Mouse (Mus musculus): ENCODE data around the gene Pitpnm2. TPM values are rescaled to one million over a fixed set of nuclear protein-coding genes. Genes with fewer than 3 reads are reported as not detected.

Pitpnm2 gene
- polyA plus RNA-seq, 1 experiment from 2014 or later = 8.9 TPM

DNA sequence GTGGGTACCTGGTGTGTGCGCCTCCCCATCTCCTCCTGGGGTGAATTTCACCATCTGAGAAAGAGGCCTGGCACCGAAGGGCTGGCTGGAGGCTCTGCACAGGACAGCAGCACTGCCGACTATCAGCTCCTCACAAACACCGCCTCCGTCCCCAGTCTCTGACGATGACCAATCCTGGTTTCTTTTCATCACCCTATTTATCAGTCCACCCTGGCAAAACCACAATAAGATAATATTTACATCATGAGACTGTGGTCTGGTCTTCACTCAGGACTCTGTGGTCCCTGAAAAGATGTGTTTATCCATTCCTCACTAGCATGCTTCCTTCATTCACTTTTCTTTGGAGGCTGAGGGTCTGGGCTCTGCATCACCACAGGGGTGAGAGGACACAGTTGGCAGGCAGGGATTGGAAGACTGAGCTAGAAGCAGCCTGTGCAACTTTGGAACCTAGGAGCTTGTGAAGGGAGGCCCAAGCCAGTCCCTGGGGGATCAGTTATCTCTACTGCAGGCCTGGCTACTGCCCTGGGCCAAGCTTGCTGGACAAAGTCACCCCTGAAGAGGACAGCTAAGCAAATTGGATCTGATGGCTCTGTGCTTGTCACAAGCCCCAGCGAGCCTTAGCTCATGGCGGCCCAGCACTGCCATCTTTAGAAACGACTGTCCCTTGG, 45.3 kb downstream of the Pitpnm2 start:
- Histone ChIP-seq H3K27me3 (no peaks in the 10 kb centered on the region), H3K4me2 (no peak overlapping the region), H3K4me1 (peaks cover 33% of the 10 kb centered on the region), H3K9ac (no peak overlapping the region; the same call in 1 of the 2 replicates), H3K9me3 (no peaks in the 10 kb centered on the region), H3K36me3 (replicated peaks) (no peaks in the 10 kb centered on the region), H3K27ac (no peak overlapping the region), H3K4me3 (replicated peaks) (no peak overlapping the region)
- WGBS = 94% methylated on average over 9 of the region's 9 CpGs
- ATAC-seq (ENCODE audit: low FRiP score) = no peak

DNA sequence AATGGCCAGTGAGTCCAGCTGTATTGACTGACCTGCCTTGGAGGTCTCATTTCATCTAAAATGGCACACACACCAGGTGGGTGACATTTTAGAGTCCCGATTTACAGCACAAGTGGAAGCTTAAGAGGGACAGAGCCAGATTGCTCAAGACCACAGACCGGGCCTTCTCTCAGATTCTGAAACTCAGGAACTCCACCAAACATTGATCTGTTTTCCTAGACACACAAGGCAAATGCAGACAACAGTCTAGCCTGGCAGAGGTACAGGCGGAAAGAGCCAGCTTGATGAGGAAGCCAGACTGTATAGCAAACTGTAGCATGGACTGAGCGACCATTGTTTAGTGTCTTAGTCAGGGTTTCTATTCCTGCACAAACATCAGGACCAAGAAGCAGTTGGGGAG, 46.3 kb downstream of the Pitpnm2 start:
- Histone ChIP-seq H3K36me3 (replicated peaks) (no peaks in the 10 kb centered on the region), H3K9ac (no peak overlapping the region), H3K9me3 (no peaks in the 10 kb centered on the region), H3K4me2 (no peak overlapping the region), H3K27ac (no peak overlapping the region), H3K27me3 (no peaks in the 10 kb centered on the region), H3K4me3 (replicated peaks) (no peak overlapping the region), H3K4me1 (peaks cover 33% of the 10 kb centered on the region)
- ATAC-seq (ENCODE audit: low FRiP score) = no peak
- WGBS = 94% methylated on average over 4 of the region's 4 CpGs

DNA sequence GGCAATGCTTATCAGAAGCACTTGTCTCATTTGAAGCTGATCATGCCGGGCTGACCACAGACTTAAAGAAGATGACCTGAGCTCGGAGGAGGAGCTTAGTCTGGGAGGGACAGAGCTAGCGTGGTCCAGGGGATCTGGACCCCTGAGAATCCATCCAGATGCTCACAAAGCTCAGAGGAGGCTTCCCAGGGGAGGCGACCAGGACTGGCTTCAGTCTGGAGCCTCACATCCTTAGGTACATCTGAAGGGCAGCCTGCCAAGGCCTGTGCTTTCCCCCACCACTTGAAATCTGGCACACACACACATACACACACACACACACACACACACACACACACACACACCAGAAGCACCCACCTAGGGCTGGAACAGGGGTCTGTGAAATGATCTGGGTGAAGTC, 47.5 kb downstream of the Pitpnm2 start:
- Histone ChIP-seq H3K27ac (no peak overlapping the region), H3K4me1 (peaks cover 29% of the 10 kb centered on the region), H3K4me2 (no peak overlapping the region), H3K9ac (no peak overlapping the region), H3K27me3 (no peaks in the 10 kb centered on the region), H3K36me3 (replicated peaks) (no peaks in the 10 kb centered on the region), H3K4me3 (replicated peaks) (no peak overlapping the region), H3K9me3 (no peaks in the 10 kb centered on the region)
- ATAC-seq (ENCODE audit: low FRiP score) = no peak
- 76% methylated on average over 4 of the region's 4 CpGs for WGBS

DNA sequence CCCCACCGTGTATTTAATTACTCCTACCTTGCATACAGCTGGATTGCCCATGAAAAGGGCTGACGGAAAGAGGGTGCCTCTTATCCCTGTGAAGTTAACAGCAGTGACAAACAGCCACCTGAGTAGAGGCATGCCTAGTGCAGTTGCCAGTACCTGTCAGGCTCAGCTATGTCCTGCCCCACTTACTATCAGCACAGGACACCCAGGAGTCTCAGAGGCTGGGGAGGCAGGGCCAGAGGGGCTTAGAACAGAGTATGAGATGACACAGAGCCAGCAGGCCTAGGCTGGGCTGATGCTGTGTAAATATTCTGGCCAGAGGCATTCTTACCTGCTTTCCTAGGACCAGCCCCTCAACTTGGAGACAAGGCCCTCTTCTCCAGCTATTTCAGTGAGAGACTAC, 48.0 kb downstream of the Pitpnm2 start:
- WGBS = 72% methylated on average over 2 of the region's 2 CpGs
- ATAC-seq (ENCODE audit: low FRiP score) = no peak

DNA sequence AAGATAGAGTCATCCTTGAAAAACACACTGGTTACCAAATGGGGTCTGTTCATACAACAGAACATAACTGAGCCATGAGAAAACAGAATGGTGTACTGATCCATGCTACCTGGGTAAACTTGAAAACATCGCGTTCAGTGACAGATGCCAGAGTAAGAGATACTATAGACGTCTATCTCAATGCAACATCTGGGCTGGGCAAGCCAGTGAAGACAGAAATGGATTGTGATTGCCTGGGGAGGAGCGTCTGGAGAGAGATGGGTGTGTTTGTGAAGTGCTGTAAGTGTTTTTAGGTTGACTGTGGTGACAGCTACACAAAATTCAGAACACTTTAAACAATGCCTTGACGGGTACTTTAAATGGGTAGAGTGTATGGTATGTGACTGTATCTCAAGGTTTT, 48.7 kb downstream of the Pitpnm2 start:
- 78% methylated on average over 5 of the region's 5 CpGs for WGBS
- H3K9me3 ChIP-seq = no peaks in the 10 kb centered on the region
- no peaks in the 10 kb centered on the region for H3K36me3 ChIP-seq (replicated peaks)
- no peak overlapping the region for H3K4me3 ChIP-seq (replicated peaks)
- no peaks in the 10 kb centered on the region for H3K27me3 ChIP-seq
- H3K4me1 ChIP-seq = peaks cover 20% of the 10 kb centered on the region
- H3K4me2 ChIP-seq = no peak overlapping the region
- H3K27ac ChIP-seq = no peak overlapping the region
- H3K9ac ChIP-seq = no peak overlapping the region
- no peak for ATAC-seq (ENCODE audit: low FRiP score)

More for the DNA sequence above, 48.0 kb downstream of the Pitpnm2 start:
- Histone ChIP-seq H3K4me1 (peaks cover 26% of the 10 kb centered on the region), H3K36me3 (replicated peaks) (no peaks in the 10 kb centered on the region), H3K27me3 (no peaks in the 10 kb centered on the region), H3K9ac (no peak overlapping the region), H3K27ac (no peak overlapping the region), H3K4me2 (no peak overlapping the region), H3K4me3 (replicated peaks) (no peak overlapping the region), H3K9me3 (no peaks in the 10 kb centered on the region)

DNA sequence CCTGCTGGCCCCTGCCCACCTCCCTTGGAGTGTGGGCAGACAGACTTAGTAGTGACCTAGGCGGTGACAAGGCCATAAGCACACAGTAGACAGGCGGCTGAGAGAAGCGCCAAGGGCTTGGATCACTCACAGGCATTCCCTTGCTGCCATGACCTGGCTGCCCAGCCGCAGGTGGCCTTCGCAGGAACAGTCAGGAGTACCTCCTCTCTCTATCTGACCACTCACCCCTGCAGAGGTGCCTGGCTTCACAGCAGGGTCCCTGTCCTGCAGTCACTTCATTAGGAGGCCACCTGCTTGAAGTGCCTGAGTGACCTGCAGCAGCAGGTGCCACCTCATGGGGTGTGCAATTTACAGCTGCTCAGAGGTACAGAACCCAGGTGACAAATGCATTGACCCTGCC, 50.4 kb downstream of the Pitpnm2 start:
- no peak for ATAC-seq (ENCODE audit: low FRiP score)
- H3K27ac ChIP-seq = no peak overlapping the region
- H3K4me3 ChIP-seq (replicated peaks) = no peak overlapping the region
- WGBS = 84% methylated on average over 5 of the region's 5 CpGs
- H3K4me1 ChIP-seq = peaks cover 18% of the 10 kb centered on the region
- H3K9me3 ChIP-seq = no peaks in the 10 kb centered on the region
- no peak overlapping the region for H3K9ac ChIP-seq
- H3K36me3 ChIP-seq (replicated peaks) = no peaks in the 10 kb centered on the region
- H3K27me3 ChIP-seq = no peaks in the 10 kb centered on the region
- H3K4me2 ChIP-seq = no peak overlapping the region

DNA sequence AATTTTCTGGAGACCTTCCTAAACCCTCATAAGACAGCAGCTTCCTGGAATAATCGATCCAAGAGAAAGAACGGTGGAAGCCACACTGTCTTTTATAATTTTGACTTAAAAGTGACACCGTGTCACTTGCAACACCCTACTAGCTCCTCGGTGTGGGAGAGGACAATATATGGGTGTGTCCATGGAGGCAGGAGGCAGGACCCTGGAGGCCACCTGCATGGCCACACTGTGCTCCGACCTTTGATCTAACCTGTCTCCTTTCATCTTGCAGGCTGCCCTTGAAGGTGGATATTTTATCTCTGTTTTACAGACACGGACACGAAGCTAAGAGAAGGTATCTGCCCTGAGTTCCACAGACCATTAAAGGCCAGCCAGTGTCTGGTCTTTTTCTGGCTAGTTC, 51.1 kb downstream of the Pitpnm2 start:
- WGBS = 90% methylated on average over 7 of the region's 7 CpGs
- Histone ChIP-seq H3K4me1 (peaks cover 21% of the 10 kb centered on the region), H3K27me3 (no peaks in the 10 kb centered on the region)

DNA sequence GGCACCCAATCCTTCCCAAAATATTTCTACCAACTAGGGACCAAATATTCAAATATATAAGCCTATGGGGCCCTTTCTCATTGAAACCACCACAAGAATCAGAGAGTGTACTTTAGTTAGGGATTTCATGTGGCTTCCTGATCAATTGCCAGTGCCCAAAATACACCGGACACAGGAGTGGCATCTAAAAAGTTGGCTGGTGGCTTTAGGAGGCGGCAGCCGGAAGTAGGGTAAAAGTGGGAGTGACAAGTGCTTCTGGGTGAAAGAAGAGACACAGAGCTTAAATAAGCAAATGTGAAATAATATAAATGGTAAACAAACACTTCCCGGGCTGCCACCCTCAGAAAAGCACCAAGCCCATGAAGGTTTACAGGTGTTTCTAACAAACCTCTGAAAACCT, 53.5 kb downstream of the Pitpnm2 start:
- no peak overlapping the region for H3K27ac ChIP-seq
- H3K4me3 ChIP-seq (replicated peaks) = no peak overlapping the region
- no peak for ATAC-seq (ENCODE audit: low FRiP score)
- peaks cover 37% of the 10 kb centered on the region for H3K4me1 ChIP-seq
- no peaks in the 10 kb centered on the region for H3K36me3 ChIP-seq (replicated peaks)
- H3K27me3 ChIP-seq = no peaks in the 10 kb centered on the region
- H3K4me2 ChIP-seq = no peak overlapping the region
- no peak overlapping the region for H3K9ac ChIP-seq
- 93% methylated on average over 4 of the region's 4 CpGs for WGBS
- no peaks in the 10 kb centered on the region for H3K9me3 ChIP-seq

More for the DNA sequence above, 51.1 kb downstream of the Pitpnm2 start:
- H3K9ac ChIP-seq = no peak overlapping the region
- no peaks in the 10 kb centered on the region for H3K36me3 ChIP-seq (replicated peaks)
- no peak for ATAC-seq (ENCODE audit: low FRiP score)
- no peak overlapping the region for H3K4me3 ChIP-seq (replicated peaks)
- H3K9me3 ChIP-seq = no peaks in the 10 kb centered on the region
- H3K27ac ChIP-seq = no peak overlapping the region
- H3K4me2 ChIP-seq = no peak overlapping the region

DNA sequence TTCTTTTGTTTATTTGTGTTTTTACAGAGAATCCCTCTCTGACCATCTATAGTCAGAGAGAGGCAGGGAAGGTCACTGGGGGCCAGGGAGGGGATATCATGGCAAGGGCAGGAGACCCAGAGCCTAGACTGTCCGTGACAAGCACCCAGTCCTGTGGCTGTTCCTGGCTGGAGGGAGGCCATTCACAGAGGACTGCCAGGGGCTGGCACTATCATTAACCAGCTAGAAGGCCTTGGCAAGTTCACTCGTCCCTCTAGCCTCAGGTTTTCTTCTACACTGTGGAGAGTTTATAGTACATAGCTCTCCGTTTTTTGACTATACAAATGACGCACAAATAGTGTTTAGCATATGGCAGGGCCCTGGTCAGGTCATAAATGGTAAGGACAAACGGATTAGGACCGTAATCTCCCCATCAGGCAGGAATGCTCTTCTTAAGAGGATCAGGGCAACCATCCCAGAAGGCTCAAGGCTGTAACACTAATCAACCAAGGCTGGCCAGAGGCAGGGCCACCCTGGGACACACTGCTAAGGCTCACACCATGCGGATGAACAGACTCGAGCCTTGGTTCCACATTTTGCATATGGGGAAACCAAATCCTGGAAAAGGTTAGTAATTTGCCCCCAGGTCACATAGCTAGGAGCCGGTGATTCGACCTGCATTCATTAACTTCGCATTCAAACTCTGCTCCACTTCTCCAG, 55.0 kb downstream of the Pitpnm2 start:
- Histone ChIP-seq H3K27ac (peak overlapping the region; percentile 50; the same call in 1 of the 2 replicates), H3K9ac (no peak overlapping the region), H3K4me3 (replicated peaks) (no peak overlapping the region), H3K27me3 (no peaks in the 10 kb centered on the region), H3K9me3 (no peaks in the 10 kb centered on the region), H3K4me2 (no peak overlapping the region), H3K36me3 (replicated peaks) (no peaks in the 10 kb centered on the region), H3K4me1 (peaks cover 41% of the 10 kb centered on the region)
- no peak for ATAC-seq (ENCODE audit: low FRiP score)
- 58% methylated on average over 11 of the region's 11 CpGs for WGBS

DNA sequence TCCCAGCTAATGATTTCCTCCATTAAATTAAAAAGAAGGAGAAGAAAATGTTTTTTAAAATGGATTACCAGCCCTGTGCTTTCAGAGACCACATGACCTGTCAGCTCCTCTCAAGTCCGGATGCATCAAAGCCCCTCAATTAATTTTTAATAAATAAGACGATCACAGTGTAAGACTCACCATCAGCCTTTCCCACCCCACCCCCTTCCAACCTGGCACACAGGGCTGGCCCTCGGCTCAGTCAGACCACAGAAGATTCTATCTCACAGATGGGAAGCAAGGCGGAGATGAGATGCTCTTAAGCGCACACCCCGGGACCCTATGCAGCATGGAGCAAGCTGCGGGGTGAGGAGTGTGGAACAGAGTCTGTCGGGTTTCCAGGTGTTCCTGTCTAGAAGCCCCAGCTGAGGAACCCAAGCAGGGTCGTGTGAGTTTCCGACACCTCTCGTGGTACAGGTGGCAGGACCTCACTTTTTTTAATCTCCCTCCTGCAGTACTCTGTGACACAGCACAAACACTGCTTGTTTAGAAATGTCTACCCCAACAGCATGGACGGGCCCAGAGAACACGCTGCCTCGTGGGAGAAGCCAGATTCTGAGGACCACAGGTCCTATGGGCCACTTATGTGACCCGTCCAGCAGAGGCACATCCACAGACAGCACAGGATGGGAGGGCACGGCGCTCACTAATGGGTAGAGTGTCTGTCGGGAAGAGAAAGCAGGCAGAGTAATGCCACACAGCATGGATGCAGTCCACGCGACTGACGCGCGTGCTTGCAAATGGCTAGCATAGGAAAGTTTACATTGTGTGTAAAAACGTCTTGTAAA, 56.1 kb downstream of the Pitpnm2 start:
- Histone ChIP-seq H3K27me3 (peaks cover 4% of the 10 kb centered on the region; the same call in 1 of the 2 replicates), H3K4me2 (peak overlapping the region; percentile 27), H3K4me1 (peaks cover 41% of the 10 kb centered on the region), H3K27ac (peak overlapping the region; percentile 50), H3K36me3 (replicated peaks) (no peaks in the 10 kb centered on the region), H3K9me3 (no peaks in the 10 kb centered on the region), H3K9ac (0 out of 2 replicates have a peak overlapping the region, but pooled peaks have one; percentile 22), H3K4me3 (replicated peaks) (no peak overlapping the region)
- ATAC-seq (ENCODE audit: low FRiP score) = peak; percentile 63; the same call in 1 of the 2 replicates
- 60% methylated on average over 24 of the region's 24 CpGs for WGBS

DNA sequence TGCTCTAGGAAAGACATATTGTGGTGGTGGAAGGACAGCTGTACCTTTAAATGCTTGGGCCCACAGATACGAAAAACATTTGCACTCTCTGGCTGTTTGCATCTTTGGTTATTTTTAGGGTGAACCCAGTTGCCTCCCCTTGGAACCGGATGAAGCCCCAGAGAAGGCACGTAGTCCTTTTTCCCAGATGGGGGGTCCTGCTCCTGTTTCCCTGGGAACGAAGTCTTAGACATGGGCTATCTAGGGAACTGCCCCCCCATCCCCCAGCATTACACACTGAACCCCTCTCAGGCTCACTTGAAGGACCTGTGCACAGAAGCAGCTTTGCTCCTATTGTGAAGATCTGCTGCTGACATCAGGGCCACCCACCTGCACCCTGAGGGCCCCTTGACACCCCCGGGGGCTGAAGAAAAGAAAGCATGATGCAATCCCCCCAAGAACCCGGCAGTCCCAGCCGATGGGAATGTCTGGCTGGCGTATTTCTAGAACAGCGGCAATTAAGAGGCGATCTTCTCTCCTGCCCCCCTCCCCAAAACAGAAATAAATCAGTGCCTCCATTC, 56.8 kb downstream of the Pitpnm2 start:
- Histone ChIP-seq H3K4me2 (peak overlapping the region; percentile 27), H3K4me1 (peaks cover 45% of the 10 kb centered on the region), H3K9me3 (no peaks in the 10 kb centered on the region), H3K27ac (peak overlapping the region; percentile 50; the same call in 1 of the 2 replicates), H3K4me3 (replicated peaks) (no peak overlapping the region), H3K9ac (0 out of 2 replicates have a peak overlapping the region, but pooled peaks have one; percentile 22), H3K27me3 (peaks cover 7% of the 10 kb centered on the region; the same call in 1 of the 2 replicates), H3K36me3 (replicated peaks) (no peaks in the 10 kb centered on the region)
- WGBS = 31% methylated on average over 10 of the region's 10 CpGs
- ATAC-seq (ENCODE audit: low FRiP score) = peak; percentile 39; the same call in 1 of the 2 replicates

DNA sequence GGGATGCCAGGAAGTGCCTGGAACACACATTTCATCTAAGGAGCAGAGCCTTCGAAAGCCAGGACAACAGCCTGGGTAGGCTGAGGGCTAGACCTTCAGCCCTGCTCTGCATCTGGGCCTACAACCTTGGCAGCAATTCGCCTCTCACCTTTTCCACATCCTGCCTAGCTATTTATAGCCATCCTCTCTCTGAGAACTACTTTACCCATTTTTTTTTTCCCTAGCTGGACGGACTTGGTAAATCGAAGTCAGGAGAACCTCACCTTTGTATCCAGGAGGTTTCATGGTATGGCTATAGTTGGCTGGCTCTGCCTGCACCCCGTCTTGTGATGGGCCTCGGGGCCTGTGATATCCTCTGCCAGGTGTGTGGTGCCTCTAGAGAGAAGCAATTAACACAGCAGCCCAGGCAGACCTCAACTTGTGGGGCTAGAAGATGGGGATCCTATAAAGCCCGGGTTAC, 57.3 kb downstream of the Pitpnm2 start:
- H3K36me3 ChIP-seq (replicated peaks) = no peaks in the 10 kb centered on the region
- peaks cover 50% of the 10 kb centered on the region for H3K4me1 ChIP-seq
- no peaks in the 10 kb centered on the region for H3K9me3 ChIP-seq
- no peak overlapping the region for H3K4me2 ChIP-seq
- ATAC-seq (ENCODE audit: low FRiP score) = no peak
- H3K27ac ChIP-seq = 0 out of 2 replicates have a peak overlapping the region, but pooled peaks have one; percentile 25
- 83% methylated on average over 7 of the region's 7 CpGs for WGBS
- no peak overlapping the region for H3K4me3 ChIP-seq (replicated peaks)
- H3K9ac ChIP-seq = no peak overlapping the region
- peaks cover 7% of the 10 kb centered on the region; the same call in 1 of the 2 replicates for H3K27me3 ChIP-seq

All from forebrain, embryonic 12.5 days (tissue).